Mouse (Mus musculus) retina, postnatal 7 days (tissue): ENCODE data around the gene Syndig1.

Experiments used
- DNase-seq: peaks from one replicate; pipeline ENCODE4 v3.0.0-alpha.2; 2012; ENCODE audit warnings: low read depth, low spot score

The Syndig1 gene

DNA sequence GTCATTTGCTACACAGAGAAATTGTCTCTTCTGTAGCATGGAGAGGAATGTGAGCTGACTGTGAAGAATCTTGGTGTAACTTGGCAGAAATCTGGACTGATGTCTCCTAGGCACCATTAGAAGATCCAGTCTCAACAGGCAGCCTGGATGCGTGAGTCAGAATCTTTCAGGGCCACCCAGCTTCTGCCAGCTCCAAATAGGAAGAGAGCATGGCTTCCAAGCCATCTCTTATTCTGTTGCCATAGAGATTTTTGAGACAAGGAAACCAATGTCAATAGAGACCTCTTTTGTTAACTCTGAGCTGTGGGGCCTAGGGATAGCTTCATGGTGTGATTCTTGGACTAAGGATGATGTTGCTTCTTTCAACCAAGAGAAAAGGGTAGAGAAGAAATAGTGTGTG lies 151.4 kb downstream of the Syndig1 start:
- no peak for DNase-seq

DNA sequence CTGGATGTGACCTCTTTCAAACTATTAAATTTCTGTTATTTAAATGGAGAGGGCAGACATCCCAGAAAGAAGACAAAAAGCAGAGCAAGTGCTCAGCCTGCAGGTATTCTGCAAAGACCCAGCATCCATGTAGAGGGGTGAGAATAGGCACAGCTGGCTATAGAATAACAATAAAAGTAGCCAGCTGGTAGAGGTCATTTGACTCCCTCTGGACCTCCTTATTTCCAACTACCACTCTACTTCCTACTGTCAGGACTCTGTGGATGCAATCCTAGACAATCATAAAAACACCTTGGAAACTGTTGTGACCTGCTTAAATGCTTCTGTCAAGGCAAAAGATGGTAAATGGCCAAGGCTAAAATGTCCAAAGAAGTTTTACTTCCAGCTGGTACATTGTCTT lies 153.5 kb downstream of the Syndig1 start:
- no peak for DNase-seq

DNA sequence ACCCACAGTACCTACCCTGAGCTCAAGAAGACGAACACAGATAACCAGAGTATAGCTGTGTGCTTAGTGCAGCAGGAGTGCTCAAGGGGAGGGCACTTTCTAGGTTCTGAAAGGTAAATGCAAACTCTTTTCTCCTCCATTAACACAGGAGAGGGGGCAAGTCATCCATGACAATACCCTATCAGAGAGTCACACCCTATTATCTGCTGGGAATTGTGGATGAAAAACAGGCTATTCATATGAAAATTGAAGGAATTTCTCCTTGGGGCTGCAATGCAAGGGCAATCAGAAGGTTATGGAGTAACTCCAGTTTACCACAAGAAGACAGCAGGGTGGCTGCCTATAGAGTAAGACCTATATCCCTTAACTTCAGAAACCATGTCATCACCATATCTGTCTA lies 154.1 kb downstream of the Syndig1 start:
- DNase-seq, result no peak

DNA sequence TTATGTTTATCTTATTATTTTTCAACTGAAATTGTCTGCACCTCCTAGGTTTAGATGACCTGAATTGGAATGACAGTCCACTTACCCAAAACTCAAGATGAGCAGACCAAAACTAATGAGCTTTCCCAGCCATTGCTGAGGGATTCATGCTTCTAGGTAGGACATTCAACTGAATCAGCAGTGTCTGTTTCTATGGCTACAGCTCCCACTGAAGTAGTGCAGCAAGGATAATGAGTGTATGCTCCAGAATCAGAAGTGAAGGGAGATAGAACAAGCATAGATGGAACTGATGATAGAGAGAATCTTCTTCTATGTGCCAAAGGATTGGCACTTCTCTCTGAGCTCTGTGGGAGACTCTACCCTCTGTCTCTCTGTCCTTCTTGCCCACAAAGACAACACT lies 158.6 kb downstream of the Syndig1 start:
- no peak for DNase-seq

DNA sequence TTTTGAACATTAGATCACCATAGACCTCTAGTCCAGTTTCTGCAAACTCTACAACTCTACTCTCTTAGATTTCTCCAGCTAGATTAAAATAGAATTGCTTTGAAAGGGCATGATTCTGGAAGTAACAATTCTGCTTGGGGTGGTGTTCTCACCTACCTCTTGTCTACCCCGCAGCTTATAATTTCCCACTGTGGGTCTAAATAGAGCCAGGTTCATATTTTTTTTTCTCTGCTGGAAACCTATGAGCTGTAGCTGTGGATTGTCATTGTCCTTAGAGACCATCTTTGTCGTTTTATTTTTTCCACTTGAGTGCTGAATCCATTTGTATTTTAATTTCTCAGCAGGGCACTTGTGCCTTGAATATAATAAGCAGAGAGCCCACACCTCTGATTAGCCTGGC lies 162.5 kb downstream of the Syndig1 start:
- no peak for DNase-seq

DNA sequence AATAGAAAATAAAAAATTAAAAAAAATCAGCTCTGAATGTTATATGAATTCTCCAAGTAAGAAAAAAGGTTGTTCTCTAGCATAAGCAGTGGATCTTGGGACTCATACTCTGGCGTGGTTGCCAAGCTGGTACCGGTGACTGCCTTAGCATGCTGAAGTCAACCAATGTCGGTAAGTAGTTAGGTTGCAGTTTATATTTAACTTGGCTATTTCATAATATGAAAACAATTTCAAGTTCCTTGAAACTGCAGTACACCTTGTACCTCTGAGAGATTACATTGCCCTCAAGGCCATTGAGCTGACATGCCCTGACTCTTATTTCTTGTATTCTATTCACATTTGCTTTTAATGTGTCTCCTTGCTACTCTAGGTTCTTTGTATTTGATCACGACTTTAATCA lies 163.9 kb downstream of the Syndig1 start:
- DNase-seq, result no peak

DNA sequence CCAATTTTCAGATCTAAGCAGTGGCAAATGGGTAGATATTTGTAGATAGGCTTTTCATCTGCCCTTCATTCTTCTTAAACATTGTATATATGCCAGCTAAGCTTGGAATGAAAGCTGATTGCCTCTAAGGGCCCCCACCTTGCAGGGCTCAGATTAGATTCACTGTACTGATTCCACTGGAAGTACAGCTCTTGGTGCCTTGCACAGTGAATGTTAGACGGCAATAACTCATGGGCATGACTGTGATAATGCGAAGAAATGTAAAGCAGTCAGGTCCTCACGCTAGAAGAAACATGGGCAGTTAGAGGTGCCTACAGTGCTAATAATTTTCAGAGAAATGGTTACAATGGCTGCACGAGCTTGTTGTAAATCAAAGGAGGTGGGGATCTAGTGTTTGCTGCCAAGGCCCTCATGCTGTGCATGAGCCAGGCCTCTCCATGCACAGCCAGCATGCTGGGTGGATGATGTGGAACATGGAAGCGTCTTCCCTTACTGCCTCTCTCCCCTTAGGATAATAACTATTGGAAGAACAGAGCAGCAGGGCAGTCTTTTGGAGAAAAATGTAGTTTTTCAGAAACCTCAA lies 167.5 kb downstream of the Syndig1 start:
- DNase-seq, result no peak

DNA sequence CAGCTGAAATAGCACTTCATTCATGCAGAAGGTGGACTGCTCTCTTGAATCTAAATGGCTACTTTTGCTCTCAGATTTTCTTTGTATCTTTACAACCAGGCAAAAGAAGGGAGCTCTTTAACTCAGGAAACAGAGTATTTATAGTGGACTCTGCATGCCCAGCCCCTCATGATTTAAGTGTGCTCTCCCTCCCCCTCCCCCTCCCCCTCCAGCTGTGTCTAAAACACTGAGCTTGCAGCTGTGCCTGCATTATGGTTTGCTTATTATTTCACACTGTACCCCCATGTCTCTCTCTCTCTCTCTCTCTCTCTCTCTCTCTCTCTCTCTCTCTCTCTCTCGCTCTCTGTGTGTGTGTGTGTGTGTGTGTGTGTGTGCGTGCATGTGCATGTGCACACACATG lies 168.6 kb downstream of the Syndig1 start:
- DNase-seq, result no peak

DNA sequence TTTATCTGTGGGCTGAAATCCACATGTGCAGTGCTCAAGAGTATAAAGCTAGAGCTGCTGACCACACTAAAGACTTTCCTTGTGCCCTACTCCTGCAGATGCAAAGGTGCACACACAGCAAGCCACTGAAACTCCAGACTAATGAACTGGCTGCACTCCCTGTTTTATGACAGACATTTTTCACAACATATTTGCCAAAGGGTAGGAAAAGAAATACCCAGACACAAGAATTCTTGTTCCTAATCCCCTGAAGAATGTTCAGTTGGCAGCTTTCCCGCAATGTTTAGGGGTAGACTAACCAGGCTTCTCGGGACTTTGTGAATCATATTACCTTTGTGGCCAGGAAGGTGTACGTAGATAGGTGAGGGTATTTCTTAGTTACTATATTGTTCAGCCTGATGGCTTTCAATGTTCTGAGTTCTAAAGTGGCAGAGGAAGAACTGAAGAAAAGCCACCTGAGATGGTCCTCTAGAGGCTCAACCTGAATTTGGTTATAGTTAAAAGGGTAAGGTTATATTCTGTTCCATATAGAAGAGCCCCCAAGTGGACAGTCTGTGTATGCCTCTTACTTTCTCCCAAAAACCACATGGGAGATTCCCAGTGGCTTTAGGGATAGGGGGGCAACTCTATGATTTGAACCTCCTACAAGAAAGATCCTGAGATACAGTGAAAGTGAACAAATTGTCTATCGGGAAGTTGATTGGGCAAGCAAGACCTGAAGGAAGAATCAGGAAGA lies 169.5 kb downstream of the Syndig1 start:
- no peak for DNase-seq

DNA sequence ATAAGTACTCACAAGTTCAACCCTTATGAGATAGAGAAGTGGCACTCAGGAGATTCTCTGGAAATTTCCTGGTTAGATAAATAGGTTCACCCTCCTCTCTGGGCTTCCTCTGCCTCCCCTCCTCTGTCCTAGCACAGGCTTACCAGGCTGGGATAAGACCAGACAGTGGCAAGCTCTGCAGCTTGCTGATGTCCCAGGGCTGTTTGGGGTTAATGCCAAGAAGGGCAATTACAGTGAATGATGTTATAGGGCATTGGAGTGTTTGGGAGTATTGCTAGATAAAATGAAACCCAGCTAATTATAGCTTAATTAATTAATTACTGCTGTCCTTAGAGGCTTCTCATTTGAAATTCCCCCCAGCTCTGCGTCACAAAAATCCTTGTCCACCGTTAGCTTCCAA lies 171.6 kb downstream of the Syndig1 start:
- DNase-seq, result no peak

DNA sequence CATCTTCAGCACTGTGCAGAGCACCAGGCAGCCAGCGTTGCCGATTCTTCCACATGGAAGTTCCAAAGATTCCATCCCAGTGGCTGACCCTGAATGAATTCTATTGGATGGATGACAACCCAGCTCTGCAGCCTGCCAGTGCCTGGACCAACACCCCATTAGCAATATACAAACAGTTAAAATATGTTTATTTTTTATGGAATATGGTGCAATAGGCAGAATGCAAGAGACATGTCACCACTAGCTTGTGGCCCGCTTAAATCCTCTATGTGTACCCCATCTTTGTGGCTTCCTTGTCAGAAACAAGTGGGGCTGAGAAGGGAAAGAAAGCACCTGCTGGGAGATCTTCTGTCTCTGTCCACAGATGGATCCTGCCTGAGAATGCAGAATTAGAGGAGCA lies 174.5 kb downstream of the Syndig1 start:
- no peak for DNase-seq

DNA sequence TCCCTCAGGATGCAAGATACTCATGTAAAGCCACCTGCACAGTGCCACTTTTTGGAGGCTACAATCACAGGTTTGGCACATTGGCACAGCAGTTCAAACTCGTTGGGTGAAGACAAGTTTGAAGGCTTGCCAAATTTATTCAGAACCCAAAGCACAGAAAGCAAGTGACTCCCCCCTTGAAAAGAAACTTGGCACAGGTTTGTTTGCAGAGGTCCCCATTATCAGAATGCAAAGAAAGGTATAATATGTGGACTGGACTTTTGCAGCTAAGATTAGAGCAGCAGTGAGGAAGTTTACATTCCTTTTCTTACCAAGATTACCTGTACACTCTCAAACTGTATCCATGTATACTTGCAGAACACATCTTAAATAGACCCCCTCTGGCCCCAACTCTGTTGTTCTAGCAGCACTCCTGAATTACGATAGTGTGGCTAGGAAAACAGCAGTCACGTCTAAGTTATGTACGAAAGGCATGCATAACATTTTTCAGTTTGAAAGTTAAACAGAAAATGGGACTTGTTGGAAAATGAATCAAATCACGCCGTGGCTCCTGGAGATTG lies 183.9 kb downstream of the Syndig1 start:
- no peak for DNase-seq

DNA sequence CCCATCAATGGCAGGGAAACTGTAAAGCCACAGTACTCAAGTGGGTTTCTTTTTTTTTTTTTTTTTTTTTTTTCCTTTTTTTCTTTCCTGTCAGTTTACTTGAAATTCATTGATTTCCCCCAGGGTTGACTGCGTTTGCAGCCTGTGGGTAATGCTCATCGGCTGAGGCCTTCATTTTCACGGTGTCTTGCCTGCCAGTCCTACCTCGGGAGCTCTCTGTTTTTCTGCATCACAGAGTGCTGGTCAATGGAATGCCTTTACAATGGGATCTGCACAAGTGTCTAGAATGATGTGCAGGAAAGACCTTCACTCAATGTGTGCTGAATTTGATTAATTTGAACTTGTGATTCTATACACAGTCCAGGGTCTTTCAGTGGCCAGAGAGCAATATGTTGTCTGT lies 184.8 kb downstream of the Syndig1 start:
- no peak for DNase-seq

DNA sequence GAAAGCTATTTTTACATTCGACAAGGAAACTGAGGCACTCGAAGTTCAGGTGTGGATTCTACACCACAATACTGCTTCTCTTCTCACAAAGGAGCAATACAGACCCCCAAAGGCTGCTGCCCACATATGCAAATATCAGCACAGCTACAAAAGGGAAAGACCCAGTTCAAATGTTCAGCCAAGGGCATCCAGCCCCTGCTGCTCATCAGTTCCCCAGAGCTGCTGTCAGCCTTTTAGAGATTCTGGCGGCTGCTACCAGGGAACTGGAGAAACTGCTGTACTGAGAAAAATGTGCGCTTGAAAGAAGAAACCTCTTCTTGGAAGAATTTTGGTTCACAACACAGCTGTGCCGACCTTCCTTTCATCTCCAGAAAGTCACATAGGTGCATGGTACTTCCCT lies 187.3 kb downstream of the Syndig1 start:
- no peak for DNase-seq

DNA sequence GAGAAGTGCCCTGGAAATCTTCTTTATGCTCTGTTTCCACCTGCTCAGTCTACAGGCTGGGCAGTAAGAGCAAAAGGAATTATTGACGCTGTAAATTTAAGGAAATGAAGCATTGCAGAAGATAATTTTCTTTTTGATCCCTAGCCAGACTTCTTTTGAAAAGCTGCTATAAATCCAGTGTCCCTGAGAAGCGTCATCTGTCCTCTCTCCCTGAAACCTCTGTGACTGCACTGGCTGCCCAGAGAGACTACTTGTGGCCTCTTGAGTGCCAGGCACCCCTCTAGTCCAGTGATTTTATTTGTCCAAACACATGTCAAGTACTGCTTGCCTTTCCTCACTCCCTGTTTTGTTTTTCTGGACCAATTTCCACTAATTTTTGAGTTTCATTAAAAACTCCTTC lies 191.7 kb downstream of the Syndig1 start:
- no peak for DNase-seq

DNA sequence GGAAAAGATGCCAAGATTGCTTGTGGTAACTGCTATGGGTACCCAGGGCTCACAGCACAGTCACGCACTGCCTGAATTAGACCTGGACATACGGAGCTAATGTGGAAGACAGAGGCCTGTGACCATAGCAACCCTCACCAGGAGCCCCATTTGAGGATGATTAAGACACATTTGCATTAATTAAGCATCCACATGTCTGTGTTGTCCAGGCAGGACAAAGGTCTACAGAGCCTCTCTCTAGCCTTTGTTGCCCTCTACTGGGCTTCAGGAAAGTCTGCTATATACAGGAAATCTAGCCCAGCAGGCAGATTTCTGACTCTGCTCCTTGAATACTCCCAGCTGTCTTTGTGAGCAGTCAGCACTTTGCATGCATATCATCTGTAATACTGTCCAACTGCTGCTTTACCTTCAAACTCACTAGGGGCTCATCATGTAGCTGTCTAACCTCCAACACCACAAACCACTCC lies 194.9 kb downstream of the Syndig1 start:
- DNase-seq, result no peak

DNA sequence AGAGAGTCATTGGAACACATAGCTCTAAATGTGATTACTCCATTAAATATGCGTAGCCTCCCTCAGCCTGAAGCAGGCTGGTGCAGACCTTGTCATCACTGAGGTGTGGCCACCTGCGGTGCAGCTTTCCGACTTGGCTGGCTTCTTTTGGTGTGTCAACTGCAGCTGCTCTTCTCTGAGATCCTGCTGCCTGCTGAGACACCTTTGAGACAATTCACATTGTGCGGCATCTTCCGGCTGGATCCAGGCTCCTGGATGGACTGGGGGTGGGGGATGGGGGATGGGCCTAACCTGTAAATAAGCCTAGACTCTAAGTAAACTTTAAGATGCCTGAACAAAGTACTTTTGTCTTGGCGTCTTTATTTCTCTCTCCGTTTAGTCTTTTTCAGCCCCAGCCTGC lies 214.5 kb downstream of the Syndig1 start:
- DNase-seq, result no peak
